Mouse (Mus musculus): Measurements from ENCODE around the gene 4930438A08Rik. TPM values are rescaled to one million over a fixed set of nuclear protein-coding genes. Genes with fewer than 3 reads are reported as not detected.

4930438A08Rik gene
- polyA plus RNA-seq, 1 experiment from 2014 or later: not detected

DNA sequence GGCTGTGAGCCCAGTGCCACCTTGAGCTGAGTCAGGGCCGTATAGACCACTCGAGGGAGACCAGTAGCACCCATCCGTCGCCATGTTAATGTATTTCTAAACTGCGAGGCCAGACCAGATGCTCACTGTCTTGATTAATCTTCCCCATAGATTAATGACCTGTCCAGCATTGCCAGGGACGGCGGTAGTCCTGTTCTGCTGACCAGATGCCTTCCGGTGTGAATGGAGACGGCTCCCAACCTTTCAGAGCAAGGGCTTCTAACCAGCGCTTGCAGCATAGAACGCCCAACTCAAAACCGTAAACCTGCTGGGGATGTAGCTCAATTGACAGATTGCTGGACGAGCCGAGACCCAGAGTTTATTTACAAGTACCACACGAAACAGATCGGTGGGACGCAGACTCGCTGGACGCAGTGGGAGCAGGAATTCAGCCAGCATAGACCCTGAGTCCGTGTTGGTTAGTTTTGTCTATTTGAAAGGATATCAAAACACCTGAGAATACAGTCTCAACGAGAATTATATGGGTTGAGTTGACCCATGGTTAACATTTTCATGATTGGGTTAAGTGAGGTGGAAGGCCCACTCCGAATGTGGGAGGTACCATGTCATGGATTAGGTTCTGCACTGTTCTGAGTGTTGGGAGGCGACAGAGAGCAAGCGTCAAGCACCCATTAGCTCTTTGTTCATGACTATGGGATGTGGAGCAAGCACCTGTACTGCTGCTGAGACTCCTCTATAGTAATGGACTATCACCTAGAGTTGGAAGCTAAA lies 49.2 kb downstream of the 4930438A08Rik start:
- Histone ChIP-seq H3K4me3 (ENCODE audit: low read depth, low read length) (peak overlapping the region; percentile 71), H3K4me1 (ENCODE audit: control insufficient read depth, insufficient read depth, low read length) (peaks cover 4% of the 10 kb centered on the region; the same call in 1 of the 2 replicates), H3K4me2 (ENCODE audit: low read depth, severe bottlenecking) (peak overlapping the region; percentile 74), H3K9me3 (ENCODE audit: control insufficient read depth, low read length) (no peaks in the 10 kb centered on the region), H3K9ac (ENCODE audit: low read length) (peak overlapping the region; percentile 79), H3K27ac (replicated peaks; ENCODE audit: low read depth, low read length) (peak overlapping the region; percentile 4; the same call in 1 of the 2 replicates), H3K36me3 (ENCODE audit: control insufficient read depth, insufficient read depth, low read length) (no peaks in the 10 kb centered on the region), H3K27me3 (ENCODE audit: control insufficient read depth, insufficient read depth, low read length) (no peaks in the 10 kb centered on the region)
- DNase-seq (ENCODE audit: low spot score): no peak
- 10% methylated on average over 24 of the region's 24 CpGs for WGBS
- no peak for ATAC-seq (ENCODE audit: insufficient number of reproducible peaks, low FRiP score, low TSS enrichment, low read depth)

DNA sequence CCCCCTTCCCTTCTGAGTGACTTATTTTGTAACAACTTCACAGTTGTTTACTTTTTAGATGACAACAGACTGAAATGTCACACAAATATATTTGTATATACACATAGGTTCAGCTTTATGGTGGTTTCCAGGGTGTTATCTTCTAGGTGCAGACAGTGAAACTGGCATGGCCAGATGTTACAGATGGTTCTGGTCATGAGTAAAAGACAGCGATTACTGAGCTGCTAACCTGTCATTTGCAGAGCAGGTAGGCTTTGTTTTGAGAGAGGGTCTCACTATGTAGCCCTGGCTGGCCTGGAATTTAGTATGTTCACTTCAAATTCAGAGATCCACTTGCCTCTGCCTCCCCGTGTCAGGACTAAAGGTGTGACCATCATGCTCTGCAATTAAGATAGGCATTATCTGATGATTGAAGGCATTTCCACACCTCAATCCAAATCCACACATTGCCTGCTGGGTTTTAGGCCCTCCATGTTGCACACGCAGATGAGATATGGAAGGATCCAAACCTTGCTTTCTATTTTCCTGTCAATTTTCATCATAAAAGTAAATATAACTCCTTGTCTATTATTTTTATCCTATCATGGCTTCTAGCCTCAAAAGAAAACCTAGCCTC lies 50.1 kb downstream of the 4930438A08Rik start:
- no peak overlapping the region for H3K27ac ChIP-seq (replicated peaks; ENCODE audit: low read depth, low read length)
- DNase-seq (ENCODE audit: low spot score) (no peak), ATAC-seq (ENCODE audit: insufficient number of reproducible peaks, low FRiP score, low TSS enrichment, low read depth) (no peak)
- no peaks in the 10 kb centered on the region for H3K36me3 ChIP-seq (ENCODE audit: control insufficient read depth, insufficient read depth, low read length)
- no peaks in the 10 kb centered on the region for H3K9me3 ChIP-seq (ENCODE audit: control insufficient read depth, low read length)
- H3K4me2 ChIP-seq (ENCODE audit: low read depth, severe bottlenecking): no peak overlapping the region
- no peak overlapping the region for H3K4me3 ChIP-seq (ENCODE audit: low read depth, low read length)
- H3K27me3 ChIP-seq (ENCODE audit: control insufficient read depth, insufficient read depth, low read length): no peaks in the 10 kb centered on the region
- no peak overlapping the region for H3K9ac ChIP-seq (ENCODE audit: low read length)
- 79% methylated on average over 3 of the region's 3 CpGs for WGBS
- peaks cover 11% of the 10 kb centered on the region; the same call in 1 of the 2 replicates for H3K4me1 ChIP-seq (ENCODE audit: control insufficient read depth, insufficient read depth, low read length)

DNA sequence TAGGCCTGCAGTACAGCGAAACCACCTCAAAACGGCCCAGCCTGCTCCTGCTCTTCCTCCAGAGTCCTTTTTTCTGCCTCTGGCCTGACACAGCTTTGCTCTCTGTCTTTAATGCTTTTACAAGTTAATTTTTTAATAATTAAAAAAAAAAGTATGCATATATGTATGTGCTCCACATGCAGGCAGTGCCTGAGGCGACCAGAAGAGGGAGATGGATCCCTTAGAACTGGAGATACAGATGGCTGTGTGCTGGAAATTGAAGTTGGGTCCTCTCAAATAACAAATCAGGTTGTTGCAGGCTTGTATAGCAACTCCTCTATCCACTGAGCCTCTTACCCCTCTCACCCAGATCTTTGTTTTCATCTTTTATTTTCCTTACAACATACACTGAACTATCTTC lies 52.2 kb downstream of the 4930438A08Rik start:
- ATAC-seq (ENCODE audit: insufficient number of reproducible peaks, low FRiP score, low TSS enrichment, low read depth) (no peak), DNase-seq (ENCODE audit: low spot score) (no peak)
- no peak overlapping the region for H3K4me3 ChIP-seq (ENCODE audit: low read depth, low read length)
- 92% methylated on average over 3 of the region's 3 CpGs for WGBS
- H3K27ac ChIP-seq (replicated peaks; ENCODE audit: low read depth, low read length): no peak overlapping the region
- H3K4me2 ChIP-seq (ENCODE audit: low read depth, severe bottlenecking): no peak overlapping the region
- H3K9ac ChIP-seq (ENCODE audit: low read length): no peak overlapping the region
- H3K27me3 ChIP-seq (ENCODE audit: control insufficient read depth, insufficient read depth, low read length): no peaks in the 10 kb centered on the region
- peaks cover 16% of the 10 kb centered on the region for H3K4me1 ChIP-seq (ENCODE audit: control insufficient read depth, insufficient read depth, low read length)
- H3K9me3 ChIP-seq (ENCODE audit: control insufficient read depth, low read length): no peaks in the 10 kb centered on the region
- no peaks in the 10 kb centered on the region for H3K36me3 ChIP-seq (ENCODE audit: control insufficient read depth, insufficient read depth, low read length)

DNA sequence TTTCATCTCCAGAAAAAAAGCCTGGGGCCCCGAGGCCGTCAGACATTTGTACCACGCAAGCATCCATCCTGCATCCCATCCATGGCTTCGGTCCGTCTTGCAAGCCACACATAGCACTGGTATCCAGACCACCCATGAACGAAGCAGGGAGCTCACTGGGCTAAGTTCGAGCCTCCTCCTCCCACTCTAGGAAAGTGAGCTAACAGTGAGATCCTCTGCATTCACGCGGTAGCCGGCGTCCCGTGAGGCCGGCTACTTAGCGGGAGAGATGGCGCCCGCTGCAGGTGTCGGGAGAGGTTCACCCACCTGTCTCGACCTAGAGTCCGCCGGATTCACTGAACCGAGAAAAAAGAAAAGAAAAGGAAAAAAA lies 55.3 kb downstream of the 4930438A08Rik start:
- Histone ChIP-seq H3K9me3 (ENCODE audit: control insufficient read depth, low read length) (no peaks in the 10 kb centered on the region), H3K27me3 (ENCODE audit: control insufficient read depth, insufficient read depth, low read length) (no peaks in the 10 kb centered on the region), H3K4me1 (ENCODE audit: control insufficient read depth, insufficient read depth, low read length) (peaks cover 14% of the 10 kb centered on the region), H3K9ac (ENCODE audit: low read length) (peak overlapping the region; percentile 84), H3K4me2 (ENCODE audit: low read depth, severe bottlenecking) (peak overlapping the region; percentile 89), H3K36me3 (ENCODE audit: control insufficient read depth, insufficient read depth, low read length) (no peaks in the 10 kb centered on the region), H3K27ac (replicated peaks; ENCODE audit: low read depth, low read length) (no peak overlapping the region), H3K4me3 (ENCODE audit: low read depth, low read length) (peak overlapping the region; percentile 79)
- DNase-seq (ENCODE audit: low spot score): no peak
- peak; percentile 40; the same call in 1 of the 2 replicates for ATAC-seq (ENCODE audit: insufficient number of reproducible peaks, low FRiP score, low TSS enrichment, low read depth)
- WGBS: under 1% methylated on average over 21 of the region's 21 CpGs

DNA sequence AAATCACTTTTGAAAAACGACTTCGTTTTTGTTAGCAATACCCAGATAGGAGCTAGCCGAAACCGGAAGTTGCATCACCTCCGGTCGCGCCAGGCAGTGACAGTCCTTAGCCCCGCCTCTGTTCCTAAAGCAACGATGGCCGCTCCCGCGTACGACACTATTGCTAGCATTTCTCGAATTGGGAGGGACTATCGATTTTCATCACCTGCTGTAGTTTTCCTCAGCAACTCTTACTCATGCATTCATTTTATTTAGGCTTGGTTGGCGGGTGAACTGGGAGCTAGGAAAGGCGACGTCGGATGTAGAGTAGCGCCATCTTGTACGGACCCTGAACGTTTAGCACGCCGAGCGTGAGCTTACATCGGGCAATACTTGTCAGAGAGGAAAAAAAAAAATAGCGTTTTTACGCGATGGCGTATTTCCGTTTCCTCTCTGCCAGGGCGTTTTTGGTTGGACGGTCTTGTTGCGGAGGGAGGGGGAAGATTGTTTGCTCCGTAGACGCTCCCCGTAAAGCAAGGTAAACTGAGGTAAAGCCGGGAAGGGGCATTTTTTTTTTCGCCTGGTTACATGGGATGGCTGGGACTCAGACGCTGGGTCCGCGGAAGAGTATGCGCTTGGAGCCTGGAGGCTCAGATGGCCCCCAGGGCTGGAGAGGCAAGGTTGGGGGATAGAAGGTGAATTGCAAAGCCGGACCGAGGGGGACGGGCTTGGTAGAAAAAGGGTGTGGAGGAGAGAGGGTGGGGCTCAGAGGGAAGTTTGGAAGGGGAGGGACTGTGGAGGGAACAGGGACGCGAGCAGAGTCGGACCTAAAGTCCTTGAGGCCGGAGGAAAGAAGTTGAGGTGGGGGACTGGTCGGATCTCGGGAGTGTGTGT lies 55.9 kb downstream of the 4930438A08Rik start, which contains the start of the genes Zfp672 and Sh3bp5l:
Zfp672 (minus strand) TSS at position 64 of the 873 bp plus-strand sequence.
Sh3bp5l (plus strand) TSS at position 449 of the 873 bp plus-strand sequence.
- Histone ChIP-seq H3K9me3 (ENCODE audit: control insufficient read depth, low read length) (no peaks in the 10 kb centered on the region), H3K4me2 (ENCODE audit: low read depth, severe bottlenecking) (peak within 1 kb of the TSS; percentile 96), H3K27me3 (ENCODE audit: control insufficient read depth, insufficient read depth, low read length) (no peaks in the 10 kb centered on the region), H3K9ac (ENCODE audit: low read length) (peak within 1 kb of the TSS; percentile 84), H3K27ac (replicated peaks; ENCODE audit: low read depth, low read length) (no peak within 1 kb of the TSS), H3K36me3 (ENCODE audit: control insufficient read depth, insufficient read depth, low read length) (no peaks in the 10 kb centered on the region), H3K4me1 (ENCODE audit: control insufficient read depth, insufficient read depth, low read length) (peaks cover 14% of the 10 kb centered on the region), H3K4me3 (ENCODE audit: low read depth, low read length) (peak within 1 kb of the TSS; percentile 79)
- peak; percentile 91 for DNase-seq (ENCODE audit: low spot score)
- under 1% methylated on average over 52 of the region's 52 CpGs for WGBS
- ATAC-seq (ENCODE audit: insufficient number of reproducible peaks, low FRiP score, low TSS enrichment, low read depth): peak; percentile 93

DNA sequence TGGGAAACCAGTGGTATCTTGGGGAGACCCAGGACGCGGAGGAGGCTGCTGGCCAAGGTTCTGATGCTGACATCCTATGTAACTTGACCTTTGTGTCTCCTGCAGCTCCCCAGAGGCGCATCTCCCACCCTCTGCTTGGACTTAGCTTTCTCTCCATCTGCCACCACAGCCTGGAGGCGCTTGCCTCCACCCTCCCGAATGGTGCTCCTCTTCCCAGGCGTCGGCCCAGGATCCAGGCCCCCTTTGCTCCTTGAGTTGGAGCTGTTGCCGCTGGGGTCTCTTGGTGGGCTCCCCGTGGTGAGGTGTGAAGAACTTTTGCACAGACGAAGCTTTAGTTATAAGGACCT lies 56.5 kb downstream of the 4930438A08Rik start:
- no peak overlapping the region for H3K27ac ChIP-seq (replicated peaks; ENCODE audit: low read depth, low read length)
- no peaks in the 10 kb centered on the region for H3K27me3 ChIP-seq (ENCODE audit: control insufficient read depth, insufficient read depth, low read length)
- DNase-seq (ENCODE audit: low spot score): no peak
- ATAC-seq (ENCODE audit: insufficient number of reproducible peaks, low FRiP score, low TSS enrichment, low read depth): 0 out of 2 replicates have a peak, but pooled peaks have one; percentile 8
- no peaks in the 10 kb centered on the region for H3K9me3 ChIP-seq (ENCODE audit: control insufficient read depth, low read length)
- peaks cover 14% of the 10 kb centered on the region for H3K4me1 ChIP-seq (ENCODE audit: control insufficient read depth, insufficient read depth, low read length)
- 19% methylated on average over 10 of the region's 10 CpGs for WGBS
- H3K36me3 ChIP-seq (ENCODE audit: control insufficient read depth, insufficient read depth, low read length): no peaks in the 10 kb centered on the region
- peak overlapping the region; percentile 79 for H3K4me3 ChIP-seq (ENCODE audit: low read depth, low read length)
- H3K4me2 ChIP-seq (ENCODE audit: low read depth, severe bottlenecking): peak overlapping the region; percentile 96
- H3K9ac ChIP-seq (ENCODE audit: low read length): peak overlapping the region; percentile 84

DNA sequence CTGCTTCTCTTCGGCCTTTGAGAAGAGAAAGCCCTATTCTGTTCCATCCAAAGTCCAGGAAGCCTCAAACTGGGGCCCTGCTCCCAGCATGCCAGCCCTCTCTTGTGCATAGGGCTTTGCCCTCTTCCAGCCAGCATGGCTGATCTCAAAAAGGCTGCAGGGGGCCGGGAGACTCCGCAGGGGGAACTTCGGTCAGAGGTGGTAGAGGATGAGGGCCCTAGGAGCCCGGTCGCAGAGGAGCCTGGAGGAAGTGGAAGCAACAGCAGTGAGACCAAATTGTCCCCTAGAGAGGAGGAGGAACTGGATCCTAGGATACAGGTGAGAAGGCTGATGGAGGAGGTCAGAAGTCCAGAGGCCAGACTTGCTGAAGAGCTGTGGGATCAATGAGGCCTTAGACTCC lies 56.9 kb downstream of the 4930438A08Rik start:
- no peak for ATAC-seq (ENCODE audit: insufficient number of reproducible peaks, low FRiP score, low TSS enrichment, low read depth)
- no peak overlapping the region for H3K27ac ChIP-seq (replicated peaks; ENCODE audit: low read depth, low read length)
- no peaks in the 10 kb centered on the region for H3K36me3 ChIP-seq (ENCODE audit: control insufficient read depth, insufficient read depth, low read length)
- no peak overlapping the region for H3K9ac ChIP-seq (ENCODE audit: low read length)
- peaks cover 14% of the 10 kb centered on the region for H3K4me1 ChIP-seq (ENCODE audit: control insufficient read depth, insufficient read depth, low read length)
- peak overlapping the region; percentile 79 for H3K4me3 ChIP-seq (ENCODE audit: low read depth, low read length)
- peak overlapping the region; percentile 96 for H3K4me2 ChIP-seq (ENCODE audit: low read depth, severe bottlenecking)
- WGBS: 87% methylated on average over 6 of the region's 6 CpGs
- H3K27me3 ChIP-seq (ENCODE audit: control insufficient read depth, insufficient read depth, low read length): no peaks in the 10 kb centered on the region
- no peaks in the 10 kb centered on the region for H3K9me3 ChIP-seq (ENCODE audit: control insufficient read depth, low read length)
- no peak for DNase-seq (ENCODE audit: low spot score)

DNA sequence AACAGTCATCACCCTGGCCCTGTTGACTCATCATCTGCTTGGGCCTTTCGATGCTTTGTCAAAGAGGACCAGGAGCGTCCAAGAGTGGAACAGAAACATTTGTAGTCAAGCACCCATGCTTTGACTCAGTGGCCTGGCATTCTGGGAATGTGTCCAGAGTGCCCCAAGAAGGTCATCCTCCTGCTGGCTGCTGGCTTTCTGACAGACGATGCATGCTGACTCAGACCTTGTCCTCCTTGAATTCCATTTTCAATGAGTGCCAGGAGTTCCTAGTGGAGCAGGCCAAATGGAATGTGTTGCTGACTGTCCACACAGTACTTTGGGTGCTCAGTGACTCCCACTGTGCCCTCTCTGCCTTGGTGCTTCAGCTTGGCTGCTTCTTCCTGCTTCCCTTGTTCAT lies 60.1 kb downstream of the 4930438A08Rik start:
- Histone ChIP-seq H3K27me3 (ENCODE audit: control insufficient read depth, insufficient read depth, low read length) (no peaks in the 10 kb centered on the region), H3K36me3 (ENCODE audit: control insufficient read depth, insufficient read depth, low read length) (peaks cover 5% of the 10 kb centered on the region; the same call in 1 of the 2 replicates), H3K4me1 (ENCODE audit: control insufficient read depth, insufficient read depth, low read length) (peaks cover 7% of the 10 kb centered on the region; the same call in 1 of the 2 replicates), H3K9me3 (ENCODE audit: control insufficient read depth, low read length) (no peaks in the 10 kb centered on the region), H3K27ac (replicated peaks; ENCODE audit: low read depth, low read length) (no peak overlapping the region), H3K4me2 (ENCODE audit: low read depth, severe bottlenecking) (no peak overlapping the region), H3K4me3 (ENCODE audit: low read depth, low read length) (no peak overlapping the region), H3K9ac (ENCODE audit: low read length) (no peak overlapping the region)
- DNase-seq (ENCODE audit: low spot score) (no peak), ATAC-seq (ENCODE audit: insufficient number of reproducible peaks, low FRiP score, low TSS enrichment, low read depth) (no peak)
- 88% methylated on average over 3 of the region's 3 CpGs for WGBS

Data from limb, embryonic 11.5 days (tissue).